Mouse (Mus musculus): ENCODE measurements around the gene Hist1h2bg. TPM values are rescaled to one million over a fixed set of nuclear protein-coding genes. Genes with fewer than 3 reads are reported as not detected.
"Not testable (repeated sequence)": the region's sequence is repeated elsewhere in the genome, so short reads cannot be mapped to it uniquely, and the experiment has no call there.

Hist1h2bg gene
- polyA plus RNA-seq, 1 experiment from 2014 or later = 1.3 TPM

DNA sequence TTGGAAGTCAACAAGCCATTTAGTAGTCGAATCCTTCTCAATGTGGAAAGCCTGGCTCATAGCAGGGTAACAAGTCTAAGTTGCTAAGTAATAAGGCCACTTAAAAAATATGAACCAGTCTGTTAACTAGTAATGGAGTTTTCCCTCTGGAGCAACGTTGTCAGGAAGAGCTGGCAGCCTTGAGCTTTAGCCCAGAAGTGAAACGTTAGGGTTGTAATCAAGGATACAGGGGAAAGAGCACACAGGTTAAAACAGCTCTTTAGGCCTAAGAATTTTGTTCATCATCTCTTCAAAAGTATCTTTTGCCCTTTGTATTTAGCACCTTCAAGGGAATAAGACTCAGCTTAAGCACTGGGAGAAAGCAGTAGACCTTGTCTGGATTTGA lies 20.4 kb upstream of the Hist1h2bg start:
- H3K27ac ChIP-seq (ENCODE audit: low read length) = peak overlapping the region; percentile 75
- H3K27me3 ChIP-seq (replicated peaks; ENCODE audit: insufficient read depth, low read length) = no peaks in the 10 kb centered on the region
- no peaks in the 10 kb centered on the region for H3K4me1 ChIP-seq (ENCODE audit: insufficient read depth, low read depth, low read length)
- no peak for ATAC-seq
- H3K9ac ChIP-seq (replicated peaks; ENCODE audit: low read depth) = no peak overlapping the region
- TF ChIP-seq EP300 (IDR thresholded peaks at IDR 0.05) (no peak), CTCF (IDR thresholded peaks at IDR 0.05) (no peak)
- H3K4me3 ChIP-seq (ENCODE audit: low read depth, low read length) = peak overlapping the region; percentile 41
- no peaks in the 10 kb centered on the region for H3K9me3 ChIP-seq (ENCODE audit: low read length)
- no peak for DNase-seq (ENCODE audit: low spot score)
- H3K36me3 ChIP-seq (ENCODE audit: insufficient read depth, low read length) = no peaks in the 10 kb centered on the region
- peak overlapping the region; percentile 59 for H3K4me2 ChIP-seq (replicated peaks; ENCODE audit: low read depth, low read length)
- 0% methylated on average over 3 of the region's 3 CpGs for WGBS

DNA sequence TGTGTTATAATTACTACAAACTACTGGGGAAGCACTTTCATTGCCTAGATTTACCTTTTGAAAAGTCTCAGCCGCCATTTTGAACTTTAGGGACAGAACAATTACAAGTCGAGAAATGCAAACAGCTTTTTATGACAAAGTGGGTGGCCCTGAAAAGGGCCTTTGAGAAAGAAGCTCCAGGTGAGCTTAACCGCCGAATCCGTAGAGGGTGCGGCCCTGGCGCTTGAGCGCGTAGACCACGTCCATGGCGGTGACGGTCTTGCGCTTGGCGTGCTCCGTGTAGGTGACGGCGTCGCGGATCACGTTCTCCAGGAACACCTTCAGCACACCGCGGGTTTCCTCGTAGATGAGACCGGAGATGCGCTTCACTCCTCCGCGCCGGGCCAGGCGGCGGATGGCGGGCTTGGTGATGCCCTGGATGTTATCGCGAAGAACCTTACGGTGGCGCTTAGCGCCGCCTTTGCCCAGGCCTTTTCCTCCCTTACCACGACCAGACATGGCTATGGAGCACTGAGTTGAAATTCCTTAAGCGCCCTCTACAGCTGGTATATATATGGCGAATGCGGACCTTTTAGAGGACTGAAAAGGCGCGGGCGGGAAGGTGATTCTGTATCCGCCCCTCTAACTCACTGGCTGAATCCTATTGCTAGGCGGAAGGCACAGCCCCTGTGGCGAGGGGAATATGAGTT lies 19.9 kb upstream of the Hist1h2bg start, which contains the start of gene Hist1h4f:
TSS of gene Hist1h4f (minus strand) at position 503 of the 689 bp plus-strand sequence.
- peak; percentile 77 for ATAC-seq
- not testable (repeated sequence) for H3K9me3 ChIP-seq (ENCODE audit: low read length)

GRCm38 (mm10) chr13:23551931-23552914 lies 19.0 kb upstream of the Hist1h2bg start:
- Histone ChIP-seq H3K27me3 (replicated peaks; ENCODE audit: insufficient read depth, low read length) (no peaks in the 10 kb centered on the region), H3K36me3 (ENCODE audit: insufficient read depth, low read length) (no peaks in the 10 kb centered on the region), H3K9ac (replicated peaks; ENCODE audit: low read depth) (no peak overlapping the region), H3K27ac (ENCODE audit: low read length) (peak overlapping the region; percentile 75; the same call in 1 of the 2 replicates), H3K4me1 (ENCODE audit: insufficient read depth, low read depth, low read length) (no peaks in the 10 kb centered on the region), H3K9me3 (ENCODE audit: low read length) (no peaks in the 10 kb centered on the region), H3K4me3 (ENCODE audit: low read depth, low read length) (peak overlapping the region; percentile 41), H3K4me2 (replicated peaks; ENCODE audit: low read depth, low read length) (peak overlapping the region; percentile 59)
- no peak for TF ChIP-seq CTCF (IDR thresholded peaks at IDR 0.05)
- TF ChIP-seq EP300 (IDR thresholded peaks at IDR 0.05) = no peak
- DNase-seq (ENCODE audit: low spot score) (peak; percentile 4), ATAC-seq (no peak)
- 38% methylated on average over 8 of the region's 8 CpGs for WGBS

More for the DNA sequence above, 19.9 kb upstream of the Hist1h2bg start, which contains the start of gene Hist1h4f:
- Histone ChIP-seq H3K4me2 (replicated peaks; ENCODE audit: low read depth, low read length) (peak within 1 kb of the TSS; percentile 59), H3K9ac (replicated peaks; ENCODE audit: low read depth) (peak within 1 kb of the TSS; percentile 43), H3K27ac (ENCODE audit: low read length) (peak within 1 kb of the TSS; percentile 75), H3K4me3 (ENCODE audit: low read depth, low read length) (peak within 1 kb of the TSS; percentile 41)
- peak; percentile 66 for TF ChIP-seq CTCF (IDR thresholded peaks at IDR 0.05)
- TF ChIP-seq EP300 (IDR thresholded peaks at IDR 0.05) = peak; percentile 89
- not testable (repeated sequence) for H3K36me3 ChIP-seq (ENCODE audit: insufficient read depth, low read length); H3K27me3 ChIP-seq (replicated peaks; ENCODE audit: insufficient read depth, low read length); H3K4me1 ChIP-seq (ENCODE audit: insufficient read depth, low read depth, low read length)
- under 1% methylated on average over 47 of the region's 47 CpGs for WGBS
- peak; percentile 97 for DNase-seq (ENCODE audit: low spot score)

DNA sequence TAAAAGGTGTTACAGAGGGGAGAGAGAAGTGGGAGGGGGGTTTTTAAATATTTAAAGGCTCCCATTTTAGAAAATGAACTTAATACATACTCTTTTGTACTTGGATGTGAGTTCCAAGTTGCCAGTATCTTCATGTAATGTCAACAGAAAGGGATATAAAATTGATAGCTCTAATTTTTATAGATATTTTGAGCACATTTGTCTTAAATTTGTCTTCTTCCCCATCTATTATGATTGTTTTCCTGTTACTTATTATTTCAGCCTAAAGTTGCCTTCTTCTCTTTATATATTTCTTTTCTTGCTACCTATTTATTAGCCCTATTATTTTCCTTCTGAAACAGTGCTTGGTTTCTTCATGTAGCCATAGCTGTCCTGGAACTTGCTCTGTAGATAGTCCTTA lies 18.2 kb upstream of the Hist1h2bg start, which contains the start of gene Hist1h1d:
TSS of gene Hist1h1d (plus strand) at position 301 of the 400 bp plus-strand sequence.
- H3K4me1 ChIP-seq (ENCODE audit: insufficient read depth, low read depth, low read length) = no peaks in the 10 kb centered on the region
- H3K36me3 ChIP-seq (ENCODE audit: insufficient read depth, low read length) = no peaks in the 10 kb centered on the region
- DNase-seq (ENCODE audit: low spot score) = no peak
- H3K27ac ChIP-seq (ENCODE audit: low read length) = peak within 1 kb of the TSS; percentile 94; the same call in 1 of the 2 replicates
- no peaks in the 10 kb centered on the region for H3K27me3 ChIP-seq (replicated peaks; ENCODE audit: insufficient read depth, low read length)
- no peak for TF ChIP-seq EP300 (IDR thresholded peaks at IDR 0.05)
- no peak for TF ChIP-seq CTCF (IDR thresholded peaks at IDR 0.05)
- ATAC-seq = no peak
- no peaks in the 10 kb centered on the region for H3K9me3 ChIP-seq (ENCODE audit: low read length)
- 0 out of 2 replicates have a peak within 1 kb of the TSS, but pooled peaks have one; percentile 56 for H3K4me3 ChIP-seq (ENCODE audit: low read depth, low read length)
- H3K9ac ChIP-seq (replicated peaks; ENCODE audit: low read depth) = no peak within 1 kb of the TSS
- H3K4me2 ChIP-seq (replicated peaks; ENCODE audit: low read depth, low read length) = peak within 1 kb of the TSS; percentile 98; the same call in 1 of the 2 replicates

GRCm38 (mm10) chr13:23554393-23554792 lies 16.8 kb upstream of the Hist1h2bg start:
- WGBS = 15% methylated on average over 9 of the region's 9 CpGs
- Histone ChIP-seq H3K4me3 (ENCODE audit: low read depth, low read length) (peak overlapping the region; percentile 56), H3K9ac (replicated peaks; ENCODE audit: low read depth) (peak overlapping the region; percentile 66), H3K36me3 (ENCODE audit: insufficient read depth, low read length) (no peaks in the 10 kb centered on the region), H3K9me3 (ENCODE audit: low read length) (no peaks in the 10 kb centered on the region), H3K27ac (ENCODE audit: low read length) (peak overlapping the region; percentile 94), H3K27me3 (replicated peaks; ENCODE audit: insufficient read depth, low read length) (no peaks in the 10 kb centered on the region), H3K4me1 (ENCODE audit: insufficient read depth, low read depth, low read length) (no peaks in the 10 kb centered on the region), H3K4me2 (replicated peaks; ENCODE audit: low read depth, low read length) (peak overlapping the region; percentile 98)
- ATAC-seq (no peak), DNase-seq (ENCODE audit: low spot score) (no peak)
- TF ChIP-seq EP300 (IDR thresholded peaks at IDR 0.05) (no peak; the same call in 1 of the 2 replicates), CTCF (IDR thresholded peaks at IDR 0.05) (no peak)

Measured in lung, postnatal 0 days (tissue).